Mouse (Mus musculus) induced T-regulatory cell, adult 2 months (primary cell): ENCODE measurements around the gene Mvd.

Experiments used
- DNase-seq: peaks from one replicate; pipeline ENCODE4 v3.0.0-alpha.2; 2012; ENCODE audit warnings: low read depth

The Mvd gene

DNA sequence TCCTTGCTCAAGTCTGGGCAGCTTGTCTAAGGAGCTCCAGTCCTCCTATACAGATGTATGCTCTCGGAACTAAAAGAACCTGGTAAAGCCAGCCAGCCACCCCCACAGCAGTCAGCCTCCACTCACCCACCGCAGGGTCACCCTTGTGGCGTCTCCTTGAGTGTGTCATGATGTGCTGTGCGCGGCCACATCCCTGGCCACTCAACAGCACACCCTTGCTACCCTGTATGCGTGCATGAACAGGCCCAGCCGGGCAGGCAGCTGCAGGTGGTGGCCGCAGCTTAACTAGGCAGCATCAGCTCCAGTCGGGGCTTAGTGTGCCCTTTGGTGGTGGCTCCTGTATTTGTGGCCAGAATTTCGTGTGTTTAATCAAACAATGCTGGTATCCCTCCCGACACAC lies 13.9 kb upstream of the Mvd start:
- no peak for DNase-seq

DNA sequence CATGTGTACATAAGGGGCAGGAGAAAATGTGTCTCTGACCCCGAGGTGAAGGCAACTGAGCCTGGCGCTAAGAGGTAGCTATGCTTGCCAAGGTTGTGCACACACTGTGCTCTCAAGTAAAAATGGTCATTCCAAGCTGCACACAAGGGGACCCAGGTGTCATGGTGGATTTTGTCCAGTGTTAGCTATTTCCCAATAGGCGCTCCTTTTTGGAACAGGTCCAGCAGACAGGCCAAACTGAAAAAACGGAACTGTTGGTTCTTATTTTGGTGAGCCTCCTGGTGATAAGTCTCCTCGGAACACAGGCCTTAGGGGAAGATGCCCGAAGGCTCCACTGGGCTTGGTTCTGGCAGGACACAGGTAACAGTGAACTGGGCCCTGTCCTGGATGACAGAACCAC lies 11.2 kb upstream of the Mvd start:
- no peak for DNase-seq

DNA sequence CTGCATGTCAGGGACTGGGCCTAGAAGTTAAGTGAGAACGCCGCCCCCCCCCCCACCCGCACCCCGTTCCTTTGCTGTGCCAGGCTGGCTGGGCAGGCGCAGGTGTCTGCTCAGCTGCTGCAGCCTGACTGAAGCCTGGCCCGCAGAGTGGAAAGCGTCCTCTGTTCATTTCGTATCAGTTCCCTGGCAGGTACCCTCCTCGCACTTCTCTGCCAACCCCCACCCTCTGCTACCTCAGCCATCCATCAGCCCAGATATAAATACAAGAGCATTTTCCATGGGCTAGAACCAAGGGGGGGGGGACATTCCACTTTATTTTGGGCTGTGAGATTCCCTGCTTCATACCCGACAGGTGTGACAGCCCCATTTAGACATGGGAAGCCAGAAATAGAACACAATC lies 8.9 kb upstream of the Mvd start:
- DNase-seq: no peak

DNA sequence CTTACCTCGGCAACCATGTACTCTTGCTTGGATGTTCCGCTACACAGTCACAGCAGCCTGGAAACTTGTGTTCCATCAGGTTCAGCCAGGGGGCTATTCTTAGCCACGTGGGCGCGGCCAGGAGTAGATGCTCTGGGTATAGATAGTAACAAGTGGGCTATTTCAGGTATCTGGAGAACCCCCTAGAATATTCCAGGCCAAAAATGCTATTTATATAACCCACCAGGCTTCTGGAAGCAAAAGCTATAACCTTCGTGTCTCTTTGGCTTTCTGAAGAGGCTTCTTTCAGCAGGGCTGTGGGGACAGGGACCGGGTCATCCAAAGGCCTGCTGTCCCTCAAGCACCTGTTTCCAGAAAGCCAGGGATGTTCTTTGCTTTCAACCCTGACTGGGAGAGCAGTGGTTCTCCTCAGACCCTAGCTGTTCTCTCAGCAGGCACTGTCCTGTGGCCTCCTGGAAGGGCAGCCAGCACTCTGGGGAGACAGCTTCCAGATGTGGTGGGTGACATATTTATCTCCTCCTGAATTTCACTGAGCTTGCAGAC lies 8.0 kb upstream of the Mvd start:
- DNase-seq: no peak

DNA sequence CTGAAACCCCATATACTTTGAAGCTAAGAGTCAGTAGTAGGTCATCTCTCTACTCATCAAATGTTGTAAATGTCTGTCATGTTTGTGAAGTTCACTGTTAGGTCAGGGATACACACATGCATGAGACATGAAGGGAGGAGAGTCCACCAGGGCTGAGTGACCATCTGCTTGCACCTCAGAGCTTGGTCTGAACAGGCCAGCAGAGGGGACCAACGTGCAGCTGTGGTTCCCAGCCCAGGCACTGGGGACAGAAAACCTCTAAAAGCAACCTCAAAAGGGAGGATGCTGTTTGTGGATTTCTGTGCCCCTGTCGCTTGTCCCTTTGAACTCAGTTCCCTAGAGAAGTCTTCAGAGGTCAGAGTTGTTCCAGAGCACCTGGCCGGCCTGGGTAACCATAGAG lies 2.0 kb upstream of the Mvd start:
- DNase-seq: peak; percentile 20

DNA sequence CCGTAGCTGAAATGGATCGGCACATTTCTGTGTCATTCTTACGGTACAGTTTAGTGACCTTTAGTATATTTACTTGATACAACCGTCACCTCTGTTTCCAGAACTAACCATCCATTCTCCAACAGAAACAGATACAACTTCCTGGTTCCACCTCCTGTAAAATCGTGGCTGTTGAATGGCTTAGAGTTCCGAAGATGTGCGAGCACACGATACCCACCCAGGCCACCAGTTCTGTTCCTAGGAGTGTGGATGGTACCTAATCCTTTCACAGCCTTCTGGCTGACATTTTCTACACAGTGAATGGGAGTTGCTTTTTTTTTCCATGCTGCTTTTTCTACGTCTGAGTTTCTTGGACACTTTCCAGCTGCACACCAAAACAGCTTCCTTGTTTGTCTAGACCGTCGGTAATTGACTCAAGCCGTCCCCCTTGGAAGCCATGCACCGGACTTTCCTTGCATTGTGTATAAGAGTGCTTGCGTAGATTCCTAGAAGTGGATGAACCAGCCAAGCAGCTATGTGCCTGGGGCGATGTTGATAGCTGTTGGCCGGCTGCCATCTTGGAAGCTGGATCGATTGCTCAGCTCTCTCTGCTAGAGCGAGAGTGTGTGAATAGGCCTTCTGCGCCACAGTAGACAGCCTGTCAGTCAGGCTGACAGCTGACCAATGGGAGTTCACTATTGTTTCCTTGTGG lies 981 bp upstream of the Mvd start:
- peak; percentile 85 for DNase-seq

DNA sequence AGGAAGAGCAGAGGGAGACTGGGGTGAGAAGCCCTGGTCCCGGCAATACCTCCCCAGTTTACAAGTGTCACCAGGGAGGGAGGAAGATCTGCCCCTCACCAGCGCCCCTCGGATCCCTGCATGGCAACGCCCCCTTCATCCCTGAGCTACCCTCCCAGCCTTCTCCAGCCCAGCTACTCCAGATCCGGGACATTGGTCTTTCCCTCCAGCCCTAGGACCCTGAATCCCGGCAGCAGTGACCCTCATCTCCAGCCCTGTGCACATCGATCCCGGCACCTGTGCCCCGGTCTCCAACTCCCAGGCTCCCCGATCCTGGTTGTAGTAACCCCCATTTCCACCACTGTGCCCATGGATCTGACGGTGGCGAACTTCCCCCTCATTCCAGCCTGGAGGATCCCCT lies 441 bp downstream of the Mvd start:
- no peak for DNase-seq

DNA sequence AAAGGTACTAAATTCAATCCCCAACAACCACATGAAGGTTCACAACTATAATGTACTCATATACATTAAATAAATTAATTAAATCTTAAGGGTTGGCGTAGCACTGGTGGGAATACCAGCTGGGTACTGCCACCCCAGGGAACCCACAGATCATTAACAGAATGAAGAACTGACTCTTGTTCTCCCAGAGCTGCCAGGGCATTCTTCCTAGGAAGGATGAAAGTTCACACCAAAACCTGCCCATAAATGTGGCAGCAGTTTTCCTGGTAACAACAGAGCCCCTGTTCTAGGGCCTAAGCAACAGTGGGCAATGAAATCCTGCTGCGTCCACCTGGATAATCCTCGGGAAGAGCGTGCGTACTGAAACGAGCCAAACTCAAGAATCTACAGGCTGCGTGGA lies 866 bp downstream of the Mvd start:
- no peak for DNase-seq

DNA sequence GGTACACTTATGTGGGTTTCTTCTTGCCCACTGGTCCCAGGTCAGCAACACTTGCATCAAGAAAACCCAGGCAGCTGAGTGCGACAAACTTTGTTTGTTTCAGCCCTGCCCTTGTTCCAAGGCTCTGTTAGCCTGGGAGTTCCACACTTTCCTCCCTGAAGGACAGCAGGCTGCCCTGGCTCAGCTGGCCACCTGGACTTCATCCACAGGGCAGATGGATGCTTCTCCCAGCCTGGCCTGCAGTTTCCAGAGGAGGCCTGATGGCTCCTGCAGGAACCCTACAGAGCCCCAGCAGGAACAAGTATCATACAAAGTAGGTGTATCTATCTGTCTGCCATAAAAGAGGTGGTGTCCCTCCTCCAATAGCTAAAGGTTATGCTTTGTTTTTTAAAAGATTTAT lies 1.9 kb downstream of the Mvd start:
- DNase-seq: no peak

DNA sequence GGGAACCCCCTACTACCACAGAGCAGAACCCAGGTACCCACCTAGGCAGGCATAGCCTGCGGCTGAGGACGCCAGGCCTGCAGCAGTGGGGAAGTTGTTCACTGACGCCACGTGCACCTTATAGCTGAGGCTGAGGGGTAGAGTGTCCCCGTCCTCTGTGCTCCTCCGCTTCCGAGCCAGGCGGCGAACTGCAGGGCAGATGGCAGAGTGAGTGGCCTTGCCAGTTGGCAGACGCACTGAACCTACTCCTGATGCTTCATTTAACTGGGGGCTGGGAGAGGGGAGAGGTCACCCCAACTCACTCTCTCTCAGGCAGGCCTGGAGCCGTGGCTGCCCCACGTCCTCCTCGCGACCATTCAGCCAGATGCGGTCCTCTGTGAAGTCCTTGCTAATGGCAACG lies 3.9 kb downstream of the Mvd start:
- DNase-seq: no peak

DNA sequence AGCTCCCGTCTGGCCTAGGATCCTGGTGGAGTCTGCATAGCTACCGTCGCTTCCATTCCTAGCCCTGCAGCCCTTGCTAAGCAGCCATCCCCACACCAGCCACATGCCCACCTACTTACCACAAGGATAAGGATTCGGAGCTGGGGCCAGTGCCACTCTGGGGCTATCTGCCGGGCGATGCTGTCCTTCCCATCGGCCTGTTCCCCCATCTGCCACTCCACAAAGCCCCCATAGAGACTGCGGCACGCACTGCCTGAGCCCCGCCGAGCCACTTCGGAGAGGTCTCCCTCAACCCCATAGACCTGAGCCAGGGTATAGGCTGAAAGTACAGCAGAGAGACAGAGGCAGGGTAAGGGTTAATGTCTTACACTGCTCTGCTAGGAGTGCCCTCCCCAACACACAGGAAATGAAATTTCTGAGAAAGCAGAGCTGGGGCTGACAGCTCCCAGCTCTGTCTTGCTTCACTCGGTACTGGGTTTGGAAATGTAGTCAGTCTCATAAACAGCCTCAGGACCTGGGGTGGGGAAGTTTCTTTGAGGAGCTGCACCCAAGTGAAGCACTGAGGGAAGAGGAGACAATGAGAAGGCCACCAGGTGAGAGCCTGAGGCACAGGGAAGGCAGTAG lies 5.4 kb downstream of the Mvd start:
- DNase-seq: peak; percentile 67

DNA sequence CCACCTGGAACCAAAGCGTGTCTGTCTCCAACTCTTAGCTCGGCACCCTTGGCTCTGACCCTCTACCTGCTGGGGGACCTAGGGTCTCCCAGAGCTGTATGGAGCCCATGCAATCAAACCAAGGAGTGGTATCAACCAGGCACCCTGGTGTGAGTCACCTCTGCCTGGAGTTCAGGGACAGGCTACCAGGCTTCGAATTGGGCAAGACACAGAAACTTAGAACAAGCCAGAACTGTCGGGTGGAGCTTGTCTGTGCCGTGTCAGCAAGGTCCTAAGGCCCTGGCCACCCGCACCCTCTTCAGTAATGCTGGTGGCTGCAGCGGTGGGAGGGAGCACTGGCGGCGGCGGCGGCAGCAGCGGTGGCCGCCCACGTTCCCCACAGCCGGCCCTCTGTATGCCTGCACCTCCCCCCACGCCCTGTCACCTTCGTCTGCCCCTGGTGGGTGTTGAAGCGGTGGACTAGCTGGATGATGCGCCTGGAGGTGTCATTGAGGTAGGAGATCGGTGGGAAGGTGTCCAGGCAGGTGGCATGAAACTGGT lies 6.6 kb downstream of the Mvd start:
- DNase-seq: peak; percentile 61

DNA sequence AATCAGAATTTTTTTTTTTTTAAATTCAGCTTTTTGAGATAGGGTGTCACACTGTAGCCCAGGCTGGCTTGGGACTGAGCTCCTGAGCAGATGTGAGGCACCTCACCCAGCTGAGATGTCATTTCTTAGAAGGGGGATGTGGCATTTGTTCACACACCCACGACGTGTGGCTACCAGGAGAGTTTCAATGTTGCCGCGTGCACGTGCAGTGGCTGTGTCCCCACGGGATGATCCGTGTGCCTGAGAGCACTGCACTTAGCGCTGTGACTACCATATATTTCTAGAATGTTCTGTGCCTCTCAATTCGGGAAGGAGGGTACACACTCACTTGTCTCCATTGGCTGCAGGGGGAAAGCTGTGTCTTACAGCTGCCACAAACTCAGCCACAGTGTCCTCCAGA lies 7.1 kb downstream of the Mvd start:
- DNase-seq: peak; percentile 69

DNA sequence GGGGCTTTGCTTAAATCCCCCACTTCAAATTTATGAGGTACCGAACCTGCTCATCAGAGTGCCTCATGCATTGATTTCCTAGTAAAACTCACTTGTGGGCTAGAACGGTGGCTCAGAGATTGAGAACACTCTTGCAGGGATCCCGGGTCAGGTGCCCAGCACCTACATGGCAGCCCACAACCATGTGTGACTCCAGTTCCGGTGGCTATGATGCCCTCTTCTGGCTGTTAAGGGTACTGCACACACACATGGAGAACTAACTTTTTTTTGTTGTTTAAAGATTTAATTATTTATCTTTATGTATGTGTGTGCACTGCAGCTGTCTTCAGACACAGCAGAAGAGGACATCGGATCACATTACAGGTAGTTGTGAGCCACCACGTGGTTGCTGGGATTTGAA lies 7.8 kb downstream of the Mvd start:
- peak; percentile 63 for DNase-seq

DNA sequence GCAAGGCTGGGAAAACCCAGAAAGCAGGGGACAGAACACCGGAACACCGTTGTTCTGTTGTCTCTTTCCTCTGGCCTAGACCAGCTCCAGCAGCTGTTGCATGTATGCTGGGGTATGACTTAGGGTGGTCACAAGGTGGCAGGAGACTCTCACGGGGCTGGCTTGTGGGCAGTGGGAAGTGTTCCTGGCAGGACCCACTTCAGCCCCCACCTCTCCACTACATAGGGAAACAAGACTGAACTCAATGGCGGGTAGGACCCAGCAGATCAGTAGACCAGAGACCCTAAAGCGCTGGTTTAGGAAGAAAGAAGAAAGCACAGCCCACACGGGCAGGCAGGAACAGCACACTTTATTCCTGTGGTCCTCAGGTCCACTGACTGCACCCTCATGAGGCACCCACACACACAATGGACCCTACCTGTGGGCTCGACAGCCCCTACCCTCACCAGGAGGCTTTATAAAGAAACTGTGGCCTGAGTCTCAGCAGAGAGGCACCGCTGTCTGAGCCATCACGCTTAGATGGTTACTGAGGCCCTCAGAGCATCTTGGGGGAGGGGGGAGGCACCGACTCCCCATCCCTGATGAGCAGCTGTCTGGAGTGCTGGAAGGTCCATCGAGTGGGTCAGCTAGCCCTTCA lies 9.8 kb downstream of the Mvd start:
- no peak for DNase-seq

DNA sequence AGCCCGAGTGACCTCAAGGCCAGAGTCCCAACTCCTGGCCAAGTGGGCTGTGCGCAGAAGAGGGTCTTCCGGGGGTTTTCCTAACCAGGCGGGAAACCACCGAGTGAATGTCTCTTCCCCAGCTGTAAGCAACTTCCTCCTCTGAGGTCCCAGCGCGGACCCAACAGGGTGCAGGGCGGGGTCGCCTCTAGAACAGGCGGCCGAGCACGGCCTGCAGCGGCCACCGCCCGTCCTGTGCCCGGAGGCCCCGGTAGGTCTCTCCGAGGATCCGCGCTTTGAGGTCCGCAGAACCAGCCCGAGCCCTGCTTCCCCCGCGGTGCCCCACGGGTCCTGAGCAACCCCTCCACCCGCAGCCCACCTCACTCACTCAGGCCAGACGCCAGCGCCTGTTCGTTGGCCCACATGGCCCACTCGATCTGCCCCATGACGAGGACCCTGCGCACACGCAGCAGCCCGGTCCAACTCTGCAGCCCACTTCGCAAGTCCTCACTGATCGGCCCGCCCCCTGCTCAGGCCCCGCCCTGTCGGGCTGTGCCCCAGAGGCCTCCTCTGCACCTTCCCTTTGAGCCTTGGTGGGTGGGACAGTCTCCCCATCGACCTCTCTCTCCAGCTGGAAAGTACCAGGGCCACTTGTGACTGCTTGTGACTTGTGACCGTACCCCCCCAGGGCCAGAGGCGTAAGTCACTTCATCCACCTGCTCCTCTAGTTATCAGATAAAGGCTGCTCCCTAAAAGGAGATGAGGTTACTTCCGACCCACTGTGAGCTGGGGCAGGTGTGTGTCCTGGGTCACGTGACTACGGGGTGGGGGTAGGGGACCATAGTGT lies 10.6 kb downstream of the Mvd start, which contains the start of gene Cyba:
TSS of gene Cyba (minus strand) at position 488 of the 826 bp plus-strand sequence.
- peak; percentile 92 for DNase-seq

DNA sequence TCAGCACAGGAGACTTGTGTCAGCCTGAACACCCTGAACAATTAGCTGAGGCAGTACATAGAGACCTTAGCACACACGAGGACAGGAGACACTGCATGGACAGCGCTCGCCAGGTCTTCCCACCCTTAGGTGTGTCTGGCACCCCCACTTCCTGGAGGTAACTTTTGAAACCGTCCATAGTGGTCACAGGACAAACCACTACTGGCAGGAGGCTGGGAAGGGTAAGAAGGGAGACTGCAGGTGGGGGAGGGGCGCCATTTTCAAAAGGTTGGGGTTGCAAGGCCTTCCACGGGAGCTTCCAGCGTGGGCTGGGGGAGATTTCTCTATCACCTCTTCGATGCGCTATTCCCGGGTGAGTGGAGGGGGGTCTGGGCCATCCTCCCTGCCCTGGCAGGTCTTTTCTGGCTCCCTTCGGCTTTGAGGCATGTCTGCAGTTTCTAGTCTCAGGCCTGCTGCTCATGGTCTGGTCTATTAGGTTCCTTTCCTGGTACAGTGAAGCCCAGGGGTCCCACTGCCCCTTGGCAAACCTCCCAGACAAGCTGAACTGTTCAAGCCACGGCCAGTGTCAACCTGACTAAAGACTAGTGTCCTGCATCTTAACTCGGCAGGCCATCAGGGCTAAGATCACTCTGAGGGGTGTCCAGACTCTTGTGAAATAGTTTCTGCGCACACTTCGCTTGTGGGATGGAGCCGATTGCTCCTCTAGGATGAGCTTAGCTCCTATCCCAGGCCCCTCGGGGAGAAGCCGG lies 11.4 kb downstream of the Mvd start:
- peak; percentile 61 for DNase-seq

DNA sequence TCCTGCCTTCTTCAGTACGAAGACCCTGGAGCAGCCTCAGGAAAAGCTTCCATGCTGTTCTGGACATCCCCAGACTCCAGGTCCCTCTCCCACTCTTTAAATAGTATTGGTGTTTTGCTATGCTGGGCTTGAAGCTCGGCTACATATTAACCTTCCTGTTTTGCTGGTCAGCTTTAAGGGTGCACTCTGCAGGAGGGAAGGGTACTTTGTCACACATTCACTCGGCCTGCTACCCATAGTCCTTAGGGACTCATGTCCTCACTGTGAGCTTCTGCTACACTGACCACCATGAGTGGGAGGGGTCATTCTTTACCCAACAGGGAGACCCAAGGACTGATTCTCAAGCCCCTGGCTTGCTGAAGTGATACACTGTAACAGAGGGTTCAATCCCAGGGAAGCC lies 12.6 kb downstream of the Mvd start:
- DNase-seq: peak; percentile 21

DNA sequence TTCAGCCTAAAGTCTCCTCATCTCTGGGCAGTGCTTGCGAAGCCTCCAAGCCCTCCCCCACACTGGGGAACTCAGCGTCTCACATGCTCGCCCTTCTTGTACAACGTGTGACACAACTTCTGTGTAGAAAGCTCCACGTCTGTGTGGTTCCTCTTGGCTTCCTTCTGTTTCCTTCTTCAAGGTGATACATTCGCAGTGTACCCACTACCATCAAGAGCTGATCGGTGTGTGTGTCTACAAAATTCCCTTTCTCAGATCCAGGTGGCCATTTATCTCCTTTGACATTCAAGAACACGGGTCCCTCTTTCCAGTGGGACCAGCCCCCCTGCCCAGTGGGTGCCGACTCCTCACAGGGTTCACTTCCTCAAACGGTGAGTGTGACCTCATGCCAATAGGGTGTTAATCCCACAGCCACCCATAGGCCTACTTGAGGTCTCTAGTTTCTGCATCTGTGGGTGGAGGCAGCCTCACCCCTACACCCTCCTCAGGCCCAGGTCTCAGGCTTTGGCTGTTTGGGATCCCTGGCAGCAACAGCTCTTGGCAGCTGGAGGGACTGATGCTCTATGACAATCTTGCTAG lies 13.1 kb downstream of the Mvd start:
- peak; percentile 49 for DNase-seq

DNA sequence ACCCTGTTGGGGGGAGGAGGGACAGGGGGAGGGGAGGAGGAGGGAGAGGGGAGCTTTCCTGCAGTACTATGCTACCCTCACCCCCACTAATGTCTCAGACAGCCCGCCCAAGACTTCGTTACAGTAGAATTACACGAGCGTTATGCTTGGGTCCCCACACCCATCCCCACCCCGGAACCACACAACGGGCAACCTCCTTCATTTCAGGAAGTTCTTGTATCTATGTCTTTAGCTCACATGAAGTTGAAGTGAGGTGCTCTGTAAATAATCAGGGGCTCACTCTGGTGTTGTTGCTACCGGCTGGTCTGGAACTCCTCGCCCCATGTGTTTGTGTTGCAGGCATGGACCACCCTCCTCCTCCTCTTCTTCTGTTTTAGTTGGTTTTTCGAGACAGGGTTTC lies 15.1 kb downstream of the Mvd start:
- no peak for DNase-seq

DNA sequence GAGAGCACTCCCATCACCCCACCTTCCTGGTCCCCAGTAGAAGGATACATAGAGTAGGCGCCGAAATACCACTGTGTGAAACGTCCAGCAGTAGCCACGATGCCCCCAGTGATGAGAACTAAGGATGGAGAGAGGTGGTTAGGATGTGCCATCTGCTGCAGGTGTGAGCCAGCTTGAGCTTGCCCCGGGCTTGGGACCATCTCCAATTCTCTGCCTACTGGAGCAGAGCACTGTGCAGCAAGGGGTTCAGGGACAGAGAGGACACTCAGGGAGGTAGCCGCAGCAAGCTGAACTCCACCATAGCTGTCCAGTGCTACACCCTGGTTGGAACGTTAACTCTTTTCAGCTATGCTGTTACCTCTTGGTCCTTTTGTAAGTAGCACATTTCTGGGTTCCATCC lies 15.6 kb downstream of the Mvd start:
- DNase-seq: no peak
